9 mouse cellular contexts compared by ENCODE assay signal in the genomic region with DNA sequence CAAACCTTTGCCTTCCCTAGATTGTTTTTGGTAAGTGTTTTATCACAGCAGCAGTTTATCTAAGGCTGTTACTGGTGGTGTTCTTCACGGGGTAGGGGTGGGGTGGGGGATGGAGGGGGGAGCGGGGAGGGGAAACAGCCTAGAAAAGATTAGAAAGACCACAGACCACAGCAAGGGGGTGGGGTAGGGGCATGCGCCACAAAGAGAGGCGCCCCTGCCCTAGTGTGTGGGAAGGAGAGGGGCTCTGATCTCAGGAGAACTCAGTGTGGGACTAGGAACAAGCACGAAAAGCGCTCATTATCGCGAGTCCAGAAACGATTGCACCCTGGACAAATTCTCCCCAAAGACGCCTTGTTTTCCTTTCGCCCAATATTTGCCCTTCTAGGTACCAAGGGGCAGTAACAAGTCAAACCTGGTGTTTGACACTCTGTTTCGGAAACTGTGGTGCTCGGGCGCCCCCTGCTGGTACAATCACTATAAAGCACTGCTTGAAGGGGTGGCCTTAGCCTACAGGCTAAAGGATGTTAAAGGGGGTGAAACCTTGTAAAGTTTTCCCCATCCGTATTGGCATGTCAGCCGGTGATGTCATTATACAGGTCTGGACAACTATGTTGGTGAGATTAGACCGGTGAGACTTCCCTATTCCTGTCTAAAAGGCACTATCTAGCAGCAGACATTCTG. TPM values are rescaled to one million over a fixed set of nuclear protein-coding genes. Genes with fewer than 3 reads are reported as not detected.
DNase-seq lines count a peak whose midpoint lies in the region; ATAC-seq and TF ChIP-seq lines count a peak whose summit lies in the region.
"Had no signal": no experiment of that assay in that cellular context is flagged by ENCODE, and none has a peak within 500 bp of the region (broad histone marks: within the 10 kb centered on the region; RNA-seq: fewer than 3 reads in every experiment).

No protein-coding gene starts in this region.

- ATAC-seq in heart, embryonic 11.5 days (replicated peaks; ENCODE audit: insufficient number of reproducible peaks, low FRiP score, low TSS enrichment) = peak; percentile 43; the same call in 1 of the 2 replicates

- H3K9ac ChIP-seq in heart, embryonic 11.5 days (ENCODE audit: low read depth, low read length) = no peak overlapping the region

- H3K4me1 ChIP-seq in heart, embryonic 11.5 days (ENCODE audit: control insufficient read depth, insufficient read depth, low read length) = no peaks in the 10 kb centered on the region
- H3K4me1 ChIP-seq in spleen, adult 2 months (ENCODE audit: control insufficient read depth, insufficient read depth, insufficient read length) = no peaks in the 10 kb centered on the region

- peak; percentile 66; the same call in 1 of the 2 replicates for TF ChIP-seq CTCF in spleen, adult 2 months (IDR thresholded peaks at IDR 0.05; ENCODE audit: extremely low read depth, insufficient read depth, insufficient read length, insufficient replicate concordance)

- H3K4me3 ChIP-seq in heart, embryonic 11.5 days (ENCODE audit: low read depth, low read length) = no peak overlapping the region
- H3K4me3 ChIP-seq in spleen, adult 2 months (ENCODE audit: extremely low read depth, insufficient read depth, insufficient read length) = no peak overlapping the region

- H3K27ac ChIP-seq in heart, embryonic 11.5 days (ENCODE audit: low read depth, low read length) = no peak overlapping the region
- no peak overlapping the region for H3K27ac ChIP-seq in spleen, adult 2 months (ENCODE audit: insufficient read depth, low read length)
- H3K27ac ChIP-seq: macrophage had no signal

- TF ChIP-seq POLR2A in spleen, adult 2 months (IDR thresholded peaks at IDR 0.05; ENCODE audit: low read depth, low read length) = no peak

- no peaks in the 10 kb centered on the region for H3K36me3 ChIP-seq in heart, embryonic 11.5 days (ENCODE audit: control insufficient read depth, insufficient read depth, low read length)
- no peaks in the 10 kb centered on the region for H3K36me3 ChIP-seq in spleen, adult 2 months (ENCODE audit: control insufficient read depth, insufficient read depth, low read length)

- H3K9me3 ChIP-seq in heart, embryonic 11.5 days (replicated peaks; ENCODE audit: control insufficient read depth, low read length) = no peaks in the 10 kb centered on the region

- 11% methylated on average over 17 of the region's 17 CpGs for WGBS in heart, embryonic 11.5 days (ENCODE audit: insufficient replicate concordance)
- WGBS in large intestine, adult 2 months = 6% methylated on average over 17 of the region's 17 CpGs
- WGBS in spleen, adult 2 months = 5% methylated on average over 17 of the region's 17 CpGs

- no peak overlapping the region for H3K4me2 ChIP-seq in heart, embryonic 11.5 days

- H3K27me3 ChIP-seq in heart, embryonic 11.5 days (ENCODE audit: control insufficient read depth, insufficient read depth, low read length) = peaks cover 39% of the 10 kb centered on the region
- H3K27me3 ChIP-seq in spleen, adult 2 months (ENCODE audit: control insufficient read depth, insufficient read depth, low read length) = no peaks in the 10 kb centered on the region

- peak; percentile 51 for DNase-seq in gastrocnemius, adult 18-20 months (ENCODE audit: low spot score)
- DNase-seq in gastrocnemius, postnatal 25 days = no peak
- DNase-seq in ZHBTc4 (ENCODE audit: low read depth, low spot score) = peak; percentile 81
- peak; percentile 66 to 83 for DNase-seq in cerebellum, postnatal 25 days
- peak; percentile 57 for DNase-seq in large intestine, adult 2 months (ENCODE audit: low read depth, low spot score)
- DNase-seq in lung, postnatal 14 days = peak; percentile 82
- DNase-seq in spleen, adult 2 months (ENCODE audit: low read depth in 1 of 2, low spot score in 2 of 2) = peak; percentile 62 to 73

RNA-seq across cellular contexts. Expression of gene Urad, which starts 1.1 kb away (rescaled TPM):
- total RNA-seq in gastrocnemius, adult 18-20 months (2021) = not detected
- total RNA-seq in gastrocnemius, postnatal 25 days (2021) = not detected
- polyA plus RNA-seq in heart, embryonic 11.5 days (2014; fragmentation: Nextera tagmentation; extraction: Ambion mirVana) = not detected in 2 replicates
- polyA plus RNA-seq in large intestine, adult 2 months (2012; rRNA removed) = 1.8 and 4.6 TPM in 2 replicates
- not detected in 2 replicates for polyA plus RNA-seq in spleen, adult 2 months (2012; rRNA removed)
- polyA plus RNA-seq: macrophage had no signal

RNA-seq across cellular contexts. Expression of gene Cdx2, which starts 16.3 kb away (rescaled TPM):
- total RNA-seq in gastrocnemius, adult 18-20 months (2021) = not detected
- not detected for total RNA-seq in gastrocnemius, postnatal 25 days (2021)
- not detected in 2 replicates for polyA plus RNA-seq in heart, embryonic 11.5 days (2014; fragmentation: Nextera tagmentation; extraction: Ambion mirVana)
- 149 and 189 TPM in 2 replicates for polyA plus RNA-seq in large intestine, adult 2 months (2012; rRNA removed)
- not detected in 2 replicates for polyA plus RNA-seq in spleen, adult 2 months (2012; rRNA removed)
- polyA plus RNA-seq: macrophage had no signal

RNA-seq across cellular contexts. Expression of gene Pdx1, which starts 53.6 kb away (rescaled TPM):
- total RNA-seq in gastrocnemius, adult 18-20 months (2021) = not detected
- total RNA-seq in gastrocnemius, postnatal 25 days (2021) = not detected
- not detected in 2 replicates for polyA plus RNA-seq in heart, embryonic 11.5 days (2014; fragmentation: Nextera tagmentation; extraction: Ambion mirVana)
- polyA plus RNA-seq in large intestine, adult 2 months (2012; rRNA removed) = 0.04 and 0.12 TPM in 2 replicates
- 0.09 TPM in 1 of 2 replicates, not detected in the other for polyA plus RNA-seq in spleen, adult 2 months (2012; rRNA removed)
- polyA plus RNA-seq: macrophage had no signal

Comparison
In these comparisons a context has a peak if more than half of its experiments do, and no peak if none do; other contexts are left out.
1. RNA of gene Cdx2, which starts 16.3 kb away (polyA plus RNA-seq): 149 to 189 TPM in large intestine, adult 2 months; not detected in heart, embryonic 11.5 days and not detected in spleen, adult 2 months; every median in the first group is over 100 times any median in the second.